Mouse (Mus musculus) embryonic facial prominence, embryonic 14.5 days (tissue): ENCODE data around the gene Sdk2. TPM values are rescaled to one million over a fixed set of nuclear protein-coding genes. Genes with fewer than 3 reads are reported as not detected.

Experiments
- ATAC-seq: fragments of 200-750 bp; cut with Nextera tagmentation; 2 replicates; pipeline ENCODE4 v1.8.0; 2017; ENCODE audit warnings: low read depth, moderate number of reproducible peaks, moderate TSS enrichment
- DNase-seq: peaks from one replicate; pipeline ENCODE4 v3.0.0-alpha.2; 2015; ENCODE audit warnings: low spot score
- H3K27ac ChIP-seq: fragments of 300-500 bp; sonication (generic); replicated peaks from 2 replicates; pipeline ENCODE4 v1.5.1; 2014; ENCODE audit warnings: low read depth, mild to moderate bottlenecking, low read length, moderate library complexity
- H3K27me3 ChIP-seq: fragments of 300-500 bp; sonication (generic); replicated peaks from 2 replicates; pipeline ENCODE4 v1.6.1; 2014; ENCODE audit warnings: low read length; ENCODE audit not compliant: control insufficient read depth, insufficient read depth
- H3K36me3 ChIP-seq: fragments of 300-500 bp; sonication (generic); 2 replicates; pipeline ENCODE4 v1.6.1; 2014; ENCODE audit warnings: low read length, mixed read lengths; ENCODE audit not compliant: control insufficient read depth, insufficient read depth
- H3K4me1 ChIP-seq: fragments of 300-500 bp; sonication (generic); 2 replicates; pipeline ENCODE4 v1.6.1; 2014; ENCODE audit warnings: antibody characterized with exemption, low read length; ENCODE audit not compliant: control insufficient read depth, insufficient read depth
- H3K4me2 ChIP-seq: fragments of 300-500 bp; sonication (generic); 2 replicates; pipeline ENCODE4 v1.6.1; 2014; ENCODE audit warnings: low read depth, mild to moderate bottlenecking, low read length, moderate library complexity, mixed read lengths
- H3K4me3 ChIP-seq: fragments of 300-500 bp; sonication (generic); 2 replicates; pipeline ENCODE4 v1.5.1; 2014; ENCODE audit warnings: low read depth, mild to moderate bottlenecking, low read length
- H3K9ac ChIP-seq: fragments of 300-500 bp; sonication (generic); 2 replicates; pipeline ENCODE4 v1.6.1; 2014; ENCODE audit warnings: low read depth, mild to moderate bottlenecking, low read length, moderate library complexity, mixed read lengths
- H3K9me3 ChIP-seq: fragments of 300-500 bp; sonication (generic); 2 replicates; pipeline ENCODE4 v1.6.1; 2016; ENCODE audit warnings: low read length; ENCODE audit not compliant: control insufficient read depth
- WGBS: fragments of 180-500 bp; shearing (Covaris S2); extraction: QIAGEN DNeasy Blood & Tissue Kit; methylation state at CpG from one replicate; pipeline ENCODE4 v1.1.7; 2014; 5-methylcytosine and 5-hydroxymethylcytosine counted together
- polyA plus RNA-seq: library from polyadenylated mRNA; unstranded; fragments of >200 nt; fragmentation: Nextera tagmentation; extraction: Ambion mirVana; gene quantifications from 2 replicates; pipeline ENCODE4 v1.2.1, GENCODE M21; 2014

The Sdk2 gene
- polyA plus RNA-seq, 1 experiment from 2014 or later: 6.3 TPM

- 81% methylated on average over 7 of the region's 7 CpGs for WGBS
Measured at GRCm38 (mm10) chr11:113761646-113762045, 305.2 kb downstream of the Sdk2 start.

GRCm38 (mm10) chr11:113760476-113760875 is 306.4 kb downstream of the Sdk2 start:
- Histone ChIP-seq H3K9me3 (no peaks in the 10 kb centered on the region), H3K4me3 (no peak overlapping the region), H3K4me1 (peaks cover 19% of the 10 kb centered on the region), H3K4me2 (no peak overlapping the region), H3K27me3 (no peaks in the 10 kb centered on the region), H3K36me3 (no peaks in the 10 kb centered on the region), H3K27ac (no peak overlapping the region; the same call in 1 of the 2 replicates), H3K9ac (no peak overlapping the region)
- ATAC-seq (no peak), DNase-seq (no peak)
- 64% methylated on average over 7 of the region's 7 CpGs for WGBS

More at GRCm38 (mm10) chr11:113761646-113762045, 305.2 kb downstream of the Sdk2 start:
- H3K9ac ChIP-seq: no peak overlapping the region
- ATAC-seq (no peak), DNase-seq (no peak)
- no peak overlapping the region for H3K27ac ChIP-seq
- H3K4me1 ChIP-seq: peaks cover 29% of the 10 kb centered on the region
- no peaks in the 10 kb centered on the region for H3K27me3 ChIP-seq
- no peak overlapping the region for H3K4me2 ChIP-seq
- H3K4me3 ChIP-seq: no peak overlapping the region
- H3K9me3 ChIP-seq: no peaks in the 10 kb centered on the region
- H3K36me3 ChIP-seq: no peaks in the 10 kb centered on the region

- ATAC-seq (no peak), DNase-seq (no peak)
- Histone ChIP-seq H3K9ac (no peak overlapping the region), H3K4me1 (peaks cover 13% of the 10 kb centered on the region), H3K36me3 (no peaks in the 10 kb centered on the region), H3K4me3 (no peak overlapping the region), H3K27me3 (no peaks in the 10 kb centered on the region), H3K9me3 (no peaks in the 10 kb centered on the region), H3K27ac (no peak overlapping the region), H3K4me2 (no peak overlapping the region)
- 95% methylated on average over 5 of the region's 5 CpGs for WGBS
Measured at GRCm38 (mm10) chr11:113758851-113759250, 308.0 kb downstream of the Sdk2 start.

GRCm38 (mm10) chr11:113756578-113756977 is 310.3 kb downstream of the Sdk2 start:
- no peaks in the 10 kb centered on the region for H3K27me3 ChIP-seq
- no peak overlapping the region for H3K4me3 ChIP-seq
- DNase-seq (no peak), ATAC-seq (no peak)
- no peak overlapping the region for H3K4me2 ChIP-seq
- WGBS: 92% methylated on average over 12 of the region's 12 CpGs
- H3K27ac ChIP-seq: no peak overlapping the region
- H3K36me3 ChIP-seq: no peaks in the 10 kb centered on the region
- H3K9me3 ChIP-seq: no peaks in the 10 kb centered on the region
- H3K4me1 ChIP-seq: peaks cover 10% of the 10 kb centered on the region; the same call in 1 of the 2 replicates
- no peak overlapping the region for H3K9ac ChIP-seq

GRCm38 (mm10) chr11:113755878-113756277 is 311.0 kb downstream of the Sdk2 start:
- H3K4me2 ChIP-seq: no peak overlapping the region
- H3K27ac ChIP-seq: no peak overlapping the region
- WGBS: 90% methylated on average over 14 of the region's 14 CpGs
- DNase-seq (no peak), ATAC-seq (no peak)
- no peak overlapping the region for H3K9ac ChIP-seq
- no peaks in the 10 kb centered on the region for H3K9me3 ChIP-seq
- no peaks in the 10 kb centered on the region for H3K27me3 ChIP-seq
- no peaks in the 10 kb centered on the region for H3K36me3 ChIP-seq
- peaks cover 10% of the 10 kb centered on the region; the same call in 1 of the 2 replicates for H3K4me1 ChIP-seq
- H3K4me3 ChIP-seq: no peak overlapping the region

GRCm38 (mm10) chr11:113754845-113755244 is 312.0 kb downstream of the Sdk2 start:
- no peak for DNase-seq
- no peak overlapping the region for H3K9ac ChIP-seq
- no peak overlapping the region for H3K27ac ChIP-seq
- H3K36me3 ChIP-seq: no peaks in the 10 kb centered on the region
- ATAC-seq: no peak
- no peaks in the 10 kb centered on the region for H3K9me3 ChIP-seq
- H3K27me3 ChIP-seq: no peaks in the 10 kb centered on the region
- H3K4me1 ChIP-seq: peaks cover 6% of the 10 kb centered on the region; the same call in 1 of the 2 replicates
- 29% methylated on average over 9 of the region's 9 CpGs for WGBS
- H3K4me2 ChIP-seq: no peak overlapping the region
- H3K4me3 ChIP-seq: no peak overlapping the region

GRCm38 (mm10) chr11:113752685-113753430 is 314.0 kb downstream of the Sdk2 start:
- H3K4me3 ChIP-seq: no peak overlapping the region
- no peaks in the 10 kb centered on the region for H3K27me3 ChIP-seq
- no peaks in the 10 kb centered on the region for H3K9me3 ChIP-seq
- H3K36me3 ChIP-seq: 0 out of 2 replicates have a peak, but pooled peaks cover under 1% of the 10 kb centered on the region
- H3K27ac ChIP-seq: peak overlapping the region; percentile 99; the same call in 1 of the 2 replicates
- 92% methylated on average over 10 of the region's 10 CpGs for WGBS
- peak overlapping the region; percentile 94 for H3K4me2 ChIP-seq
- ATAC-seq: no peak
- H3K9ac ChIP-seq: no peak overlapping the region
- no peak for DNase-seq
- H3K4me1 ChIP-seq: peaks cover 18% of the 10 kb centered on the region

GRCm38 (mm10) chr11:113752158-113752661 is 314.6 kb downstream of the Sdk2 start:
- no peak for DNase-seq
- peak overlapping the region; percentile 71 for H3K4me3 ChIP-seq
- WGBS: 25% methylated on average over 15 of the region's 15 CpGs

More at GRCm38 (mm10) chr11:113752158-113752661, 314.6 kb downstream of the Sdk2 start:
- Histone ChIP-seq H3K36me3 (0 out of 2 replicates have a peak, but pooled peaks cover 4% of the 10 kb centered on the region), H3K9ac (peak overlapping the region; percentile 91), H3K4me2 (peak overlapping the region; percentile 94), H3K27ac (peak overlapping the region; percentile 99), H3K9me3 (no peaks in the 10 kb centered on the region), H3K27me3 (no peaks in the 10 kb centered on the region), H3K4me1 (peaks cover 24% of the 10 kb centered on the region)
- ATAC-seq: no peak
